ENCODE assay signal across 9 mouse cellular contexts in genomic region chr19:3946715-3947114, GRCm38 (mm10). TPM values are rescaled to one million over a fixed set of nuclear protein-coding genes. Genes with fewer than 3 reads are reported as not detected.
A peak's percentile ranks its signal among the peaks of the same experiment; 100 is the strongest.
DNase-seq lines count a peak whose midpoint lies in the region; ATAC-seq and TF ChIP-seq lines count a peak whose summit lies in the region.
"Had no signal": no experiment of that assay in that cellular context is flagged by ENCODE, and none has a peak within 500 bp of the region (broad histone marks: within the 10 kb centered on the region; RNA-seq: fewer than 3 reads in every experiment).

No protein-coding gene starts in this region.

- 31% methylated on average over 2 of the region's 2 CpGs for WGBS in heart, adult 2 months
- 15% methylated on average over 2 of the region's 2 CpGs for WGBS in heart, embryonic 12.5 days
- WGBS in hindbrain, embryonic 14.5 days: 18% methylated on average over 2 of the region's 2 CpGs
- 13% methylated on average over 2 of the region's 2 CpGs for WGBS in midbrain, embryonic 11.5 days

- peak overlapping the region; percentile 47; the same call in 1 of the 2 replicates for H3K27ac ChIP-seq in heart, adult 2 months
- no peak overlapping the region for H3K27ac ChIP-seq in heart, embryonic 12.5 days (ENCODE audit: poor library complexity, severe bottlenecking)
- no peak overlapping the region for H3K27ac ChIP-seq in hindbrain, embryonic 14.5 days
- H3K27ac ChIP-seq in left cerebral cortex, adult 2 months: no peak overlapping the region
- H3K27ac ChIP-seq in midbrain, embryonic 11.5 days (ENCODE audit: low read depth, low read length): no peak overlapping the region

- H3K79me2 ChIP-seq in heart, adult 2 months (replicated peaks; ENCODE audit: control insufficient read depth, insufficient read depth, low read length): no peaks in the 10 kb centered on the region

- no peaks in the 10 kb centered on the region for H3K36me3 ChIP-seq in heart, adult 2 months (ENCODE audit: control insufficient read depth, insufficient read depth, low read length)
- no peaks in the 10 kb centered on the region for H3K36me3 ChIP-seq in heart, embryonic 12.5 days
- no peaks in the 10 kb centered on the region for H3K36me3 ChIP-seq in hindbrain, embryonic 14.5 days (replicated peaks; ENCODE audit: control insufficient read depth, insufficient read depth)
- no peaks in the 10 kb centered on the region for H3K36me3 ChIP-seq in midbrain, embryonic 11.5 days (ENCODE audit: control insufficient read depth, insufficient read depth, low read length)

- no peak for TF ChIP-seq POLR2A in heart, adult 2 months (IDR thresholded peaks at IDR 0.05; ENCODE audit: insufficient read depth, low read depth, low read length)

- H3K4me3 ChIP-seq in heart, adult 2 months: no peak overlapping the region
- H3K4me3 ChIP-seq in heart, embryonic 12.5 days: no peak overlapping the region
- no peak overlapping the region for H3K4me3 ChIP-seq in hindbrain, embryonic 14.5 days (replicated peaks; ENCODE audit: low read length)
- no peak overlapping the region for H3K4me3 ChIP-seq in left cerebral cortex, adult 2 months
- no peak overlapping the region for H3K4me3 ChIP-seq in midbrain, embryonic 11.5 days (ENCODE audit: low read depth, low read length)
- H3K4me3 ChIP-seq: megakaryocyte, embryonic 14.5 days had no signal

- TF ChIP-seq CTCF in heart, adult 2 months (IDR thresholded peaks at IDR 0.05): peak; percentile 100
- TF ChIP-seq CTCF in left cerebral cortex, adult 2 months (IDR thresholded peaks at IDR 0.05): peak; percentile 99

- no peak overlapping the region for H3K4me2 ChIP-seq in heart, embryonic 12.5 days
- H3K4me2 ChIP-seq in hindbrain, embryonic 14.5 days (replicated peaks): no peak overlapping the region
- H3K4me2 ChIP-seq in midbrain, embryonic 11.5 days: no peak overlapping the region

- peak; percentile 62 to 70 for DNase-seq in heart, adult 2 months
- DNase-seq in adrenal gland, postnatal 36 days: peak; percentile 67 to 76
- peak; percentile 22 for DNase-seq in fibroblast of lung, adult 2 months (ENCODE audit: low read depth)
- peak; percentile 81 for DNase-seq in hindbrain, embryonic 14.5 days (ENCODE audit: low spot score)
- peak; percentile 63 to 72 for DNase-seq in left cerebral cortex, adult 2 months (ENCODE audit: extremely low spot score in 1 of 2, low spot score in 2 of 2)
- DNase-seq in midbrain, embryonic 11.5 days (ENCODE audit: low spot score, missing footprints): peak; percentile 93
- DNase-seq in right cerebral cortex, postnatal 4 days: peak; percentile 74

- H3K4me1 ChIP-seq in heart, adult 2 months (ENCODE audit: control insufficient read depth, insufficient read depth, low read length): no peaks in the 10 kb centered on the region; the same call in 1 of the 2 replicates
- H3K4me1 ChIP-seq in heart, embryonic 12.5 days (replicated peaks): peaks cover 13% of the 10 kb centered on the region
- no peaks in the 10 kb centered on the region for H3K4me1 ChIP-seq in hindbrain, embryonic 14.5 days (replicated peaks; ENCODE audit: control insufficient read depth, insufficient read depth, low read length)
- 0 out of 2 replicates have a peak, but pooled peaks cover 2% of the 10 kb centered on the region for H3K4me1 ChIP-seq in midbrain, embryonic 11.5 days (ENCODE audit: control insufficient read depth, insufficient read depth, low read length)

- intact Hi-C loops in heart, adult 2 months (cut with DNase I): loop anchor here (1.0 kb wide), 2 partner anchors 34 to 67 kb away; no protein-coding TSS in a partner anchor
- intact Hi-C loops in left cerebral cortex, adult 2 months (cut with DNase I): loop anchor here (2.0 kb wide), 2 partner anchors 34 to 66 kb away; partner anchors contain the start of gene Ndufv1

- no peak overlapping the region for H3K9ac ChIP-seq in heart, adult 2 months (ENCODE audit: low read depth, low read length)
- no peak overlapping the region for H3K9ac ChIP-seq in heart, embryonic 12.5 days
- H3K9ac ChIP-seq in hindbrain, embryonic 14.5 days: no peak overlapping the region
- H3K9ac ChIP-seq in midbrain, embryonic 11.5 days (ENCODE audit: low read length): no peak overlapping the region

- TF ChIP-seq EP300 in heart, adult 2 months (IDR thresholded peaks at IDR 0.05; ENCODE audit: insufficient read depth, low read depth, low read length): peak; percentile 75; the same call in 1 of the 2 replicates

- H3K27me3 ChIP-seq in heart, adult 2 months (ENCODE audit: control insufficient read depth, insufficient read depth, low read length): no peaks in the 10 kb centered on the region
- peaks cover 32% of the 10 kb centered on the region for H3K27me3 ChIP-seq in heart, embryonic 12.5 days (replicated peaks)
- peaks cover 6% of the 10 kb centered on the region; the same call in 1 of the 2 replicates for H3K27me3 ChIP-seq in hindbrain, embryonic 14.5 days (ENCODE audit: control insufficient read depth, insufficient read depth, low read length)
- H3K27me3 ChIP-seq in midbrain, embryonic 11.5 days (ENCODE audit: control insufficient read depth, insufficient read depth, low read length): no peaks in the 10 kb centered on the region

- ATAC-seq in heart, embryonic 12.5 days (ENCODE audit: insufficient number of reproducible peaks, low FRiP score): no peak
- peak; percentile 62; the same call in 1 of the 2 replicates for ATAC-seq in hindbrain, embryonic 14.5 days (ENCODE audit: low FRiP score)
- ATAC-seq in midbrain, embryonic 11.5 days (ENCODE audit: low FRiP score): peak; percentile 57; the same call in 1 of the 2 replicates

- no peaks in the 10 kb centered on the region for H3K9me3 ChIP-seq in heart, embryonic 12.5 days (replicated peaks)
- no peaks in the 10 kb centered on the region for H3K9me3 ChIP-seq in hindbrain, embryonic 14.5 days (ENCODE audit: control insufficient read depth, low read length)
- no peaks in the 10 kb centered on the region for H3K9me3 ChIP-seq in midbrain, embryonic 11.5 days (ENCODE audit: control insufficient read depth, low read length)
- H3K9me3 ChIP-seq: megakaryocyte, embryonic 14.5 days had no signal

RNA-seq across cellular contexts. Expression of gene Unc93b1, which starts 11.7 kb away (rescaled TPM):
- 10 to 100 TPM; 17.5 to 18.3 TPM for total RNA-seq in heart, adult 2 months (2021)
- 38.1 and 45.5 TPM in 2 replicates for polyA plus RNA-seq in heart, adult 2 months (2012; rRNA removed)
- 7.8 and 8.9 TPM in 2 replicates for polyA plus RNA-seq in heart, embryonic 12.5 days (2016; fragmentation: Nextera tagmentation; extraction: Ambion mirVana)
- 10 to 100 TPM; 49.1 to 62.5 TPM for total RNA-seq in adrenal gland, postnatal 36 days (2021)
- 9.7 and 10.4 TPM in 2 replicates for polyA plus RNA-seq in hindbrain, embryonic 14.5 days (2014; fragmentation: Nextera tagmentation; extraction: Ambion mirVana)
- total RNA-seq in left cerebral cortex, adult 2 months (2021): 10 to 100 TPM; 12.9 to 16.3 TPM
- polyA plus RNA-seq in midbrain, embryonic 11.5 days (2014; fragmentation: Nextera tagmentation; extraction: Ambion mirVana): 5.9 and 7.1 TPM in 2 replicates

RNA-seq across cellular contexts. Expression of gene Aldh3b3, which starts 11.7 kb away (rescaled TPM):
- under 1 TPM; 0.39 to 0.61 TPM for total RNA-seq in heart, adult 2 months (2021)
- polyA plus RNA-seq in heart, adult 2 months (2012; rRNA removed): 2.8 and 5.4 TPM in 2 replicates
- not detected in 2 replicates for polyA plus RNA-seq in heart, embryonic 12.5 days (2016; fragmentation: Nextera tagmentation; extraction: Ambion mirVana)
- 1 to 10 TPM in 1 of 2 experiments, under 1 TPM in 1; 0.20 to 1.1 TPM for total RNA-seq in adrenal gland, postnatal 36 days (2021)
- not detected in 2 replicates for polyA plus RNA-seq in hindbrain, embryonic 14.5 days (2014; fragmentation: Nextera tagmentation; extraction: Ambion mirVana)
- under 1 TPM in 1 of 2 experiments, not detected in 1; 0.11 TPM for total RNA-seq in left cerebral cortex, adult 2 months (2021)
- not detected in 2 replicates for polyA plus RNA-seq in midbrain, embryonic 11.5 days (2014; fragmentation: Nextera tagmentation; extraction: Ambion mirVana)

RNA-seq across cellular contexts. Expression of gene Aldh3b1, which starts 17.1 kb away (rescaled TPM):
- 1 to 10 TPM; 1.6 to 1.7 TPM for total RNA-seq in heart, adult 2 months (2021)
- polyA plus RNA-seq in heart, adult 2 months (2012; rRNA removed): 3.1 and 4.8 TPM in 2 replicates
- polyA plus RNA-seq in heart, embryonic 12.5 days (2016; fragmentation: Nextera tagmentation; extraction: Ambion mirVana): 2.0 and 2.3 TPM in 2 replicates
- 100 to 1,000 TPM in 1 of 2 experiments, 10 to 100 TPM in 1; 30.1 to 194 TPM for total RNA-seq in adrenal gland, postnatal 36 days (2021)
- 2.4 and 3.3 TPM in 2 replicates for polyA plus RNA-seq in hindbrain, embryonic 14.5 days (2014; fragmentation: Nextera tagmentation; extraction: Ambion mirVana)
- 1 to 10 TPM; 2.3 to 3.3 TPM for total RNA-seq in left cerebral cortex, adult 2 months (2021)
- 0.67 and 0.99 TPM in 2 replicates for polyA plus RNA-seq in midbrain, embryonic 11.5 days (2014; fragmentation: Nextera tagmentation; extraction: Ambion mirVana)

RNA-seq across cellular contexts. Expression of gene Aldh3b2, which starts 25.4 kb away (rescaled TPM):
- under 1 TPM; 0.18 to 0.26 TPM for total RNA-seq in heart, adult 2 months (2021)
- 0.91 and 1.6 TPM in 2 replicates for polyA plus RNA-seq in heart, adult 2 months (2012; rRNA removed)
- 0.40 and 0.86 TPM in 2 replicates for polyA plus RNA-seq in heart, embryonic 12.5 days (2016; fragmentation: Nextera tagmentation; extraction: Ambion mirVana)
- total RNA-seq in adrenal gland, postnatal 36 days (2021): 10 to 100 TPM in 1 of 2 experiments, 1 to 10 TPM in 1; 4.6 to 13.8 TPM
- 0.13 and 0.32 TPM in 2 replicates for polyA plus RNA-seq in hindbrain, embryonic 14.5 days (2014; fragmentation: Nextera tagmentation; extraction: Ambion mirVana)
- total RNA-seq in left cerebral cortex, adult 2 months (2021): 1 to 10 TPM in 1 of 2 experiments, under 1 TPM in 1; 0.93 to 1.5 TPM
- 0.44 and 0.50 TPM in 2 replicates for polyA plus RNA-seq in midbrain, embryonic 11.5 days (2014; fragmentation: Nextera tagmentation; extraction: Ambion mirVana)

RNA-seq across cellular contexts. Expression of gene Ndufs8, which starts 34.1 kb away (rescaled TPM):
- 100 to 1,000 TPM; 438 to 511 TPM for total RNA-seq in heart, adult 2 months (2021)
- 761 and 809 TPM in 2 replicates for polyA plus RNA-seq in heart, adult 2 months (2012; rRNA removed)
- 298 and 324 TPM in 2 replicates for polyA plus RNA-seq in heart, embryonic 12.5 days (2016; fragmentation: Nextera tagmentation; extraction: Ambion mirVana)
- 100 to 1,000 TPM; 331 to 356 TPM for total RNA-seq in adrenal gland, postnatal 36 days (2021)
- polyA plus RNA-seq in hindbrain, embryonic 14.5 days (2014; fragmentation: Nextera tagmentation; extraction: Ambion mirVana): 310 and 332 TPM in 2 replicates
- 100 to 1,000 TPM; 129 to 133 TPM for total RNA-seq in left cerebral cortex, adult 2 months (2021)
- polyA plus RNA-seq in midbrain, embryonic 11.5 days (2014; fragmentation: Nextera tagmentation; extraction: Ambion mirVana): 209 and 235 TPM in 2 replicates

Comparison
In these comparisons a context has a peak if more than half of its experiments do, and no peak if none do; other contexts are left out.
1. DNase-seq: peak in every context shown above with its lines; median percentile 93 in midbrain, embryonic 11.5 days; 81 in hindbrain, embryonic 14.5 days; 74 in right cerebral cortex, postnatal 4 days; 72 in adrenal gland, postnatal 36 days; 68 in left cerebral cortex, adult 2 months; 66 in heart, adult 2 months; 22 in fibroblast of lung, adult 2 months.